Mouse (Mus musculus) brain, embryonic 18.5 days (tissue): ENCODE measurements around the gene Ror2.
"Not testable (repeated sequence)": the region's sequence is repeated elsewhere in the genome, so short reads cannot be mapped to it uniquely, and the experiment has no call there.

Experiments
- DNase-seq: peaks from one replicate; pipeline ENCODE4 v3.0.0-alpha.2; 2012; ENCODE audit warnings: low read depth, low spot score

Gene Ror2

DNA sequence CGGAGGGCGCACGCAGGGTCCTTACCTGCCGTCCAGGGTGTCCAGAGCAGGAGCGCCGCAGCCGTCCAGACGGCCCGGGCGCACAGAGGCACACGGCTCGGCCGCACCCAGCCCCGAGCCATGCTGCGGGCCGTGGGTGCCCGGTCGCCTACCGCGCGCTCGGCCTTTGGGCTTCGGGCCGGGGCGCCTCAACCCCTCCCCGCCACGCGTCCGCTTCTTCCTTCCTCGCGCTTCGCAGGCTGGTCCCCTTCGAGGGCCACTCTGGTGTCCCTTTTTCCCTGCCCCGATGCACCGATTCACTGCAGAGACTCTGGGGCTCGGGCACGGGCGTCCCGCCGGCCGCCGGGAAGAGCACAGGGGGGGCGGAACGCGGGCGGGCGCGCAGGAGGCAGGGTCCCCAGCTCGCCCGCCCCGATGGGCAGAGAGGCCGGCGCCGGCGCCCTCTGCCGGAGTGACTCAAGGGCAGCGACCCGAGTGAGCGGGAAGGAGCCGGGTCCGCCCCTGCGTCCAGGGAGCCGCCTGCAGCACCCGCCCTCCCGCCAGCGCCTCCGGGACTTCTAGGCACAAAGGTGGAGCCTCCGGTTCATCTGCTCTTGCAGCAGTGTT is at the start of gene Ror2:
Ror2 (minus strand) TSS at position 369 of the 606 bp plus-strand sequence.
- DNase-seq = no peak

DNA sequence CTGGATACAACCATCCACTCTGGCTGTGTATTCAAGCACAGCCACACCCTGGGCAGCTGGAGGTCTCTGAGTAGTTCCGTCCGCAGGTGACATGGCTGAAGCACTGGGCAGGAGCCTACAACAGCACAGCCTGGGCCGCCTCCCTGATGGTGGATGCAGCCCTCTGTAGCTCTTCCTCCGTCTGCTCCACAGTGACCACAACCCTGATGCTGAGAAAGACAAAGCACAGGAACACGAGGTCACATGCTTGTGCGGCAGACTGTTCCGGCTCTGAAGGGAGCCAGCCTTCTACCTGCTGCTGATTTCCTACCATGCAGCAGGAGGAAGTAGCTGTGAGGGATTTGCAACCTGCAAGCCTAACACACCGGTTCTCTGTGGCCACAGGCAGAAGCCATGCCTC is 47.8 kb upstream of the Ror2 start:
- DNase-seq = no peak

DNA sequence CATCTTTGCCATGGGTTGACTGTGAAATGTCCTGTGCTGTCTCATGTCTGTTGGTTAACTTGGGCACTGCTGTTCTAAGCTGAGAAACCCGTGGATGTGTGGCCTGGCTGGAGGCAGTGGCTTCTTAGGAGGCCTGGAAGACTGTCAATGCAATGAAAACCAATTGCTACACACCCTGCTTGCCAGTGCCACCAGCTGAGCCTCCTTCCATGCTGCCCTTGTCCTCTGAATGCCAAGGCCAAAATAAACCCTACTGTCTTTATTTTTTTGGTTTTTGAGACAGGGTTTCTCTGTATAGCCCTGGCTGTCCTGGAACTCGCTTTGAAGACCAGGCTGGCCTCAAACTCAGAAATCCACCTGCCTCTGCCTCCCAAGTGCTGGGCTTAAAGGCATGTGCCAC is 44.3 kb upstream of the Ror2 start:
- DNase-seq = no peak

DNA sequence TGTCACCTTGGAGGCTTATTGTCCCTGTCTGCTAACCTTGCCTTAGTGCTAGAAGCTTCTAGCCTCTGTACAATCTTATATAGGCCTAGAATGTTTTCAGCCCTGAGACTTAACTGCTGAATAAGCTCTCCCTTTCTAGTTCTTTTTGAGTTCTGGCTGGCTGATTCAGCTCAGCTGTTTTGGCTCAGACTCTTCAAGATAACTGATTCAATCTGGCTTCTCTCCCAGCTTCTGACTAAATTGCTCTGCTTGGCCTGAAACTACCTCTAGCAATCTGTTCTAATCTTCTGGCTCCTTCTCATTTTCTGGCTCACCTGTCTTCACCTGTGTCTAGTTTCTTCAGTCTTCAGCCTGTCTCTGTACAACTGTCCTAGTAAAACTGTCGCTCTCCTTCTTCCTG is 39.6 kb upstream of the Ror2 start:
- DNase-seq = no peak

DNA sequence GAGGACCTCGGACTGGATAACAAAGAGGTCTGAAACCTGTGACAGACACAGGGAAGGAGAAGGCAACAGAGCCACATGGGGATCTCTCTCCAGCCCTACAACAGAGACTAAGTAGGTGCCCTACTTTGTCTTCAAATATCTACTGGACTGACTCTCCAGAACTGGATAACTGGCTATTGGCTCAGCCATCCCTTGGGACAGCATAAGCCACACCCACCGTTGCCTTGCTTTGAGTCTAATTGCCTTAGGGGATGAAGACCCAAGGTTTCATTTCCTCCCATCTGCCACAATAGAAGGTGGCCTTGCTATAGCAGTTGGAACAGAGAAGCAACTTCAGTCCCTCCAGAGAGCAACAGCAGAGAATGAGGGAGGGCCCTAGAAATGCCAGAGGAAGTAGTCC is 37.7 kb upstream of the Ror2 start:
- no peak for DNase-seq

DNA sequence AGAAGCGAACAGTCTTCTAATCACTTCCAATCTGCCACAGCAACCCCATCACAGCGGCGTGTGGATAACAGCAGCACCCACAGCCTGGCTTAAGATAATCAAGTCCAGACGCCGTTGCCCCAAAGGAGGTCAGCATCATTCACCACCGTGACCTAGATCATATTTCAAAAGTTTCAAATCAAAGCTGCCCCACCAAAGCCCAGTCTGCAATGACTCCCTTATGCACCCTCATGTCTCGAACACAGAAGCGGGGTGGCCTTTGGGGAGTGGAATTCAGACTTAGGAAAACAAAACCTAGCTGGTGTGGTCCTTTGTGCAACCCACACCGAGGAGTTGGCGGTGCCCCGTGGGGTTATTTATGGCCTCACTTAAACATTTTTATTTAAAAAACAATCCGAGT is 35.0 kb upstream of the Ror2 start:
- DNase-seq = no peak

DNA sequence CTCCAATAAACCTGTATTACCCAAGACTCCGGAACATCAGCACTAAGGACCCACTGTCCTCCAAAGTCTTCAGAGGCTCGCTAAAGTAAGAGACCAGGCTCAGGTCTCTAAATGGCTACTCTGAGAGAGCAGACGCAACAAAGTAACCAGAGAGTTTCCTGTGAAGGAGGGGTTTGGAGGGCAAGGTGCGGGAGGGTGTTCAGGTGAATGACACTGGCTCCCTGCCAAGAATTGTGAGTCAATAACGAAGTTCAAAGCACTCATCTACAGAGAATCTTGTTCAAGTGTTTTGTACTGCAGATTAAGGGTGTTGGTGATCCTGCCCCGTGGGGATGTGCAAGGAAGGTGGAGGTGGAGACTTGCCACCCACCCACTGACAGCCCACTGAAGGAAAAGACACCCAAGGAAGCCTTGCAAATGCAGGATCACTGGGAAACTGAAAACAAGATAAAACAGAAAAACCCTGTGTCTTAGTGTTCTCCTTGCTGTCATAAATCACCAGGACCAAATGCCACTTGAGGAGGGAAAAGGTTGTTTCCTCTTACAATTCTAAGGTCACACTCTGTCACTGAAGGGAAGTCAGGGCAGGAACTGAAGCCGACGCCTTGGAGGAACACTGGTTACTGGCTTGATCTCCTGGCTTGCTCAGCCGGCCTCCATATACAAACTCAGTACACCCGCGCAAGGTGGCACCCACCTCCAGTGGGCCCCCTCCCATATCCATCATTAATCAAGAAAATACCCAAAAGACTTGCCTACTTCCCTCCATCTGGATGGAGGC is 30.8 kb upstream of the Ror2 start:
- DNase-seq = no peak

DNA sequence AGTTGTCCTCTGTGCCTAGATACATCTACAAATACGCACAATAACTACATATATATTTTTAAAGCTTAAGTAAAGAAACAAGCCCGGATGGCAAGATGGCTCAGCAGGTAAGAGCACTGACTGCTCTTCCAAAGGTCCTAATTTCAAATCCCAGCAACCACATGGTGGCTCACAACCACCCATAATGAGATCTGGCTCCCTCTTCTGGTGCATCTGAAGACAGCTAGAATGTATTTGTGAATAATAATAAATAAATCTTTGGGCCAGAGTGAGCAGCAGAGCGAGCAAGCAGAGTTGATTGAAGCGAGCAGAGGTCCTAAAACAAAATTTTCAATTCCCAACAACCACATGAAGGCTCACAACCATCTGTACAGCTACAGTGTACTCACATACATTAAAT is 29.8 kb upstream of the Ror2 start:
- not testable (repeated sequence) for DNase-seq

DNA sequence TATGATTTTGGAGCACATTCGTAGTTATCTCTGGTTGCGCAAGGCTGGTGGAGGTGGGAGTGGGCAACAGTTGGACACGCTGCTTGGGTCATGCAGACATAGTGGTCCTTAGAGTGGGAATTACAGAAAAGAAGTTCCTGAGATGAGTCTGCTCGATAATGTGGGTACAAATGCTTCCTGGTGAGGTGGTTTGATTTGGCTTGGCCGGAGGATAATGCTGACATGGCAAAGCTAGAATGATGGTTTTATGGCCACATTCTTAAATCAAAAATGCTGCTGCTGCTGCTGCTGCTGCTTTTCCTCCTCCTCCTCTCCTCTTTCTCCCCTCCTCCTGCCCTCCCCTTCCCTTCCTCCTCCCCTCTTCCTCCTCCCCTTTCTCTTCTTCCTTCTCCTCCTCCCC is 24.5 kb upstream of the Ror2 start:
- DNase-seq = no peak

DNA sequence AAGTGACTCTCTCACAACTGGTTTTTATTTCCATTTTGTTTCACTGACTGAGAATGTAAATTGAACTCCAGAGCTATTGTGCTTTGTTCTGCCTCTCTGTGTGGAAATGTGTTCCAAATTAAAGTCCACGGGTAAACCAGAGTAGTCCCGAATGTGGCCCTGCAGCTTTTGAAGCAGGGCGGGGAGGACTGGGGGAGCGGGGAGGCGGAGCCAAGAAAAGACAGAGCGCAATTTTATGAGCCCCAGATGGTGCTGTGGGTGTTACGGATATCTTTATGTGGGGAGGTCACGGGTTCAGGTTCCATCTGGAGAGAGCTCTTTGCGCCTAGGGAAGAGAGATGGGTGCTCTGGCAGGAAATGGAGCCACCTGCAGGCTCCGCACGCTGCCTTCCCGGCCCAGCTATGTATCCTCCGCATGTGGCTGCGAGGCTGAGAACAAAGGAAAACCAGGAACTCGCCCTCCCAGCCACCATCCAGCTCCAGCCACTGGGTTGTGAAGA is 23.8 kb upstream of the Ror2 start:
- no peak for DNase-seq

DNA sequence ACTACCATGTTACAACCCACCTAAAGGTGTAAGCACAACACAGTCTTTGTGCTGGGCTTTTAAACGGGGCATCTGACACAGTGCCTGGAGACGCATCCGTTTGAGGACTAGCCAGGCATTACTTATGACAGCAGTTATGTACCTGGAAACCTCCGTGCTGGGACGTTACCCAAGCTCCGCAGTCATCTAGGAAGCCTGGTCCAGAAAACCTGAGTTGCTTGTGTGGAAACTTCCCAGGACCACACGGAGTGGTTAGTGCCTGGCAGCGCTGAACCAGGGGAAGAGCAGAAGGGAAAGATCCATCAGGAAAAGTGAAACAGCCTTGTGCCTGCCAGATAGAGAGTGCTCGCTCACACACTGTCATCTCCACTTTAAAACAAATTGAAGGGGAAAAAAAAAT is 23.2 kb upstream of the Ror2 start:
- DNase-seq = no peak

DNA sequence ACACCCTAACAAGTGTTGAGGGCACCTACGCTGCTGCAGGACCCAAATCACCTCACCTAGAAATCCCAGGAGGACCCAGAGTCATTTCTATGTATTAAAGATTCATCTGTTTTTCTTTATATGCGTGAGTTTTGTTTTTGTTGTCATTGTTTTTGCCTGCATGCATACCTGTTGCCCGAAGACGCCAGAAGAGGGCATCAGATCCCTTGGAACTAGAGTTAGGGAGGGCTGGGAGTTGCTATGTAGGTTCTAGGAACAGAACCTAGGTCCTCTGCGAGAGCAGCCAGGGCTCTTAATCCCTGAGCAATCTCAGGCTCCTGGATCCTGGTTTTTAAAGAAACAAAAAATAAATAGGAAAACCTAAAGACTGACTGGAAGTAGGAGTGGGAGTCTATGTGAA is 20.9 kb upstream of the Ror2 start:
- DNase-seq = no peak

DNA sequence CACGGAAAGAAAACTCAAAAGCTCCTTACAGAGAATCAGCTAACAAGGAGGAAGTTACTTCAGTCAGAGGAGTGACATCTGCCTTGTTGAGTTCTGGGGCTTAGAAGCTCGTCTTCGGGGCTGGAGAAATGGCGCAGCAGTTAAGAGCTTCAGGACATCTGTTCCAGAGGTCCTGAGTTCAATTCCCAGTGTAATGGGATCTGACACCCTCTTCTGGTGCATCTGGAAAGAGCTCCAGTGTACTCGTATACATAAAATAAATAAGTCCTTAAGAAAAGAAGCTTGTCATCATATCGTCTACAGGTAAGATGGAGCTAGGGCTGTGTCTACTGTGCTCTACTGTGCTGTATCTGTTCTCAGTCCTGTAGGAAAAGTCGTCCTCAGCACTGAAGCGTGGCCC is 19.3 kb upstream of the Ror2 start:
- no peak for DNase-seq

DNA sequence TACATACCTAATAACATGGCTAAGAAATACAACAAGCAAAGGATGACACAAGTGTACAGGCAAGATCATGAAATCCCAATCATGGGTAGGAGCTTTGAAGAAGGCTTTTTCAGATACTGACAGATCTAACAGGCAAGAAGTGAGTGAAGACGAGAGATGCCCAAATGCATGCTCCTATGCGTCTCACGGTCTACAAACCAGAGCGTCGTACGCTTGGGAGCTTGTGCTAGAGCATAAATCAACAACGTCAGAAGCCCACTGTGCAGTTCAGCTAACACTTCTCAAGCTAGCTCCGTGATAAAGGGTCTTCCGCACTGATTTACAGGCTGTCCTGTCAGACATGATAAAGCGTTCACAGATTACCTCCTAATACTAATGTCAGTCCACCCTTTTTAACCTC is 16.8 kb upstream of the Ror2 start:
- no peak for DNase-seq

DNA sequence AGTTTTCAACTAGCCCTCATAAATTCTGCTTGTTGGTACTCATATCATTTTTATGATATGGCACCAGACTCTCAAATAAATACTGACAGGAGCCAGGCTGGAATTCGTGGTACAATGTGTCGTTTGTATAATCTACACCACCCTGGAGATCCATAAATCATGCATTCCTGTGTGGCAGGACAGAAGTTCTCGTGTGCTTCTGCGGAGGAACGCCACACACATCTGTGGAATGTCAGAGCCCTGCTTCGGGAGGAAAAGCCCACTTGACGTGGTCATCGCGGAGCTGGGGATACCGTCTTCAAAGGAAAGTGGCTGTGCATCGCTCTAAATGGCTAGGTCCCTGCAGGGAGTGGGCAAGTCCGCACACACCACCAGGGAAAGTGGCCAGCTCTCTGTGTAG is 7.1 kb upstream of the Ror2 start:
- DNase-seq = no peak

DNA sequence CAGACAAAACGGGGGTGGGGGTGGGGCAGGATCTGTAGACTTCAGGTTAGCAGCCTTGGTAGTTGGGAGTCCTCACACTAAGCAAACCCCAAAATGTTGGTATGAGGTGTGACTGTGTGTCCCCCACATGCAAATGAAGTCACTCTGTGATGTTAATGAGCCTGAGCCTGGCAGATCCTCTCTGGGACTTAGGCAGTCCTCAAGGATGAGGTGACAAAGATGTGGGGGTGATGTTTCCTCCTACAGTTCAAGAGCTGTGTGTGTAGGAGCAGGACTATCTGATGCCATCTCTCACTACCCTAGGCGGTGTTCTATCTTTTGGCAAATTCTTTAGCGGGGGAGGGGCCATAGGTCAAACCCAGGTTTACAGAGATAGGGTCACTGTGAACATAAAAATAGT is 6.3 kb upstream of the Ror2 start:
- DNase-seq = no peak

DNA sequence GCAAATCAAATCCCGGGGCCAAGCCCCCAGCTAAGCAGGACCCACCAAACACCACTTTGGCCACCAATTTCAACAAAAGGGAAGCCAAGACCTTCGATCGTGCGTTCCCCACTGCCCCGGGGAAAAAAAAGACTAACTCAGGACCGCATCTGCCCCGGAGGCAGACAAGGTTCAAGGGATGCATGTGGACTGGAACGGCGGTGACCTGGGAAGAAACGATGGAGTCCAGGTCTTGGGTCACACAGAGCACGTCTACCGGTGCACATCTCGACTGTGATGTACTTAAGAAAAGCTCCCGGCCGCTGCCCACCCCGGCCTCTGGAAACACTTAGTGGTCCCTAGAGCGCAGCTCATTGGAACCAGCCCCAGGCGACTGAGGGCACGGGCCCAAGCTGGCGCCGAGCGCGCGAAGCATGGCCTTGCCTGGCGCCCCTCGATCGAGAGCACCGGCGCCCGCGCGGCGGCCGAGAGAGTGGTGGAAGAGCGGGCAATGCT is 616 bp downstream of the Ror2 start:
- DNase-seq = no peak

DNA sequence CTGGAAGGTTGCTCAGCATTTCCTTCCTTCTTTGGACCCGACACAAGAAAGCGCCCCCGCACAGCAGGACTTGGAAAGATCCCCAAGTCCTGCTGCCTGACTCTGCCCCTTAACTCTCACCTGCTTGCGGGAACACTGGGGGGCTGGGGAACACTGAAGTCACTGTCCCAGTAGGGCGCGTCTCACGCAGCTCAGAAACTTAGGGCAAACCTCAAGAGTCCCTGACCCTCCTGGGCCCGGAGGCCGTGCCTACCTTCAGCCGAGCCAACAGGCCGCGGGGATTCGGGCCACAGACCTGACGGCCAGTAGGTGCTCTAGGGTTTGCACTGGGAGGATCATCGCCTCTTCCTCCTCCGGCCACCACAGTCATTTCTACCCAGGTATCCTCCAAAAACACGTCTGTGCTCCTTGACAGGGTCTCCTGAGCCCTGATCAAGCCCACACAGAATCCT is 1.2 kb downstream of the Ror2 start:
- no peak for DNase-seq

DNA sequence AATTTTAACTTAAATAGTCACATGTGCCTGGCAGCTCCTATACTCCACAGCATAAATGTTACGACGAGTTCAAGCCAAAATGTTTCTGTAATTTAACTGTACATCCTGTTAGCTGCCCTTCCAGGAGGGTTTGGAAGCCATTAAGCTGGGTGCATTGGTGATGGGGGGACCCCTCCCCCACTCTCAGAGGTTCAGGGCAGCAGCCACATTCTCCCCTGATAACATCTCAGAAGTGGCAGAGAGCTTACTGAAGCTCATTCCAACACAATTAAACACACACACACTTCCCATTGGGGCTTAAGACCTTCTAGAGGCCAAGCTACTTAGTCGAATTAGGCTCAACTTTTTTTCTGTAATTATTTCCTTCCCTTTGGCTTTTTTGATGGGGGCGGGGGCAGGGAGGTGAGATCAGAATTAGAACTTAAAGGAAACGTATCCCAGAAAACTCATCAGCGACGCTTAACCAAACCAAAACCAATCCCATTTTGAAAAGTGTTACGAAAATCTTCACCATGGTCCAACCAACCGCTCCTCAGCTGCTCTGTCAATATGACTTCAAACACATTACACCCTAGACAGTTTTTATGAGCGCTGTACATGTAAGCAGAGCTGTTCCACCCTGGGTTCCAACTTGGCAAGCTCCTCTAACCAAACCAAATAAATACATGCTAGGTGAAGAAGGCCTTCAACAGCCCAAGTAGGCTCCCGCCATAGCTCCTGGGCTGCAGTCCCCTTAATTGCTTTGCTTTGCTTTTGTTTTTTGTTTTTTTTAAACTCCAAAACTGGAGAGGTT is 4.1 kb downstream of the Ror2 start:
- DNase-seq = no peak

DNA sequence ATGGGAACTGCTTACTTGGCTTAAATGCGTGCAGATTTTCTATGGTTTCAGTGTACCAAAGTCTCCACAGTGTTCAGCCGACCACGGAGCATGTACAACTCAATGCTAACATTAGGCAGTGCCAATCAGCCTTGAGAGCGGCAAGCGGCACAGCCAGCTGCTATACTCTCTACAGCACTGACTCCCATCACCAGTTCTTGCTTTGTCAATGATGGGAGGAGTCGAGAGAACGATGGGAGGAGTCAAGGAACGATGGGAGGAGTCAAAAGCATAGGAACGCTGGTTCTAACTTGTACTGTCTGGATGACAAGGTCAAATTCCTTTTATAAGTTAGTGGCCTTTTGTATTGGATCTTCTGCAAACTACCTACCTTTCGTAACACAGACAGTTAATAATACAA is 7.0 kb downstream of the Ror2 start:
- no peak for DNase-seq

DNA sequence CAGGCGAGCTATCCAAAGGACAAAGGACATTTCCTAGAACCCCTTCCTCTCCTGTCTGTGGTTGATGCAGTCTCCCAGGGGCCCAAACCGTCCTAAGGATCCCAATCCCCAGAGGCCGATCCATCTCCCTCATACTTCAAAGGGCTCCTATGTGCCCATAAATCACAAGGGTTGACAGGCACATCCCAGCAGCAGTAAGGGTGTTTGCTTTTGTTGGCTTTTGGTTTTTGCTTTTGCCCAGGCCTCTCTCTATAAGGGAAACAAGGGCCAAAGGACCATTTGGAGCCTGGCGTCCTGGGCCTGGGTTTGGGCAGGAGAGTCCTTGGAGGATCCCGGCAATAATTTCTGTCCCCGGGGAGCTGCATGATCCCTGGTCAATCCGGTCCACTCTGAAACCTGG is 9.5 kb downstream of the Ror2 start:
- no peak for DNase-seq

DNA sequence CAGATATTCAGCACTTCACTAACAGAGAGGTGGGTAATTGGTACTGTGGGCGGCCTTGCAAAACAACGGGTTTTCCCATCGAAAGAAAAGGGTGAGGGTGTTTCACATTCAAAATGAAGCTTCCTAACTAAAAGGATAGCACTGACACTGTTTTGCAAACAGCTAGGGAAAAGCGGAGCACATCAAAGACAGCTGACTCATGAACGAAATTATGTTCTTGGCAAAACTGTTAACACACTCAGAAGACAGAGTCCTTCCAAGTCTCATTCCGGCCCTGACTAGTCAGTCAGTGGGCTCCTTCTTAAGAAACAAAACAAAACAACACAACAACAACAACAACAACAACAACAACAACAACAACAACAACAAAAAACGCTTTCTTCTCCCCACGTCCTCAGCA is 10.1 kb downstream of the Ror2 start:
- no peak for DNase-seq
